Mouse (Mus musculus) hindbrain, embryonic 11.5 days (tissue): ENCODE results near the gene Recql. TPM values are rescaled to one million over a fixed set of nuclear protein-coding genes. Genes with fewer than 3 reads are reported as not detected.

Experiments
- ATAC-seq: fragments of 200-750 bp; cut with Nextera tagmentation; 2 replicates; pipeline ENCODE4 v1.8.0; 2017; ENCODE audit warnings: mild to moderate bottlenecking, moderate TSS enrichment, moderate library complexity; ENCODE audit not compliant: low FRiP score
- DNase-seq: peaks from one replicate; pipeline ENCODE4 v3.0.0-alpha.2; 2015; ENCODE audit warnings: low spot score
- H3K27ac ChIP-seq: fragments of 300-500 bp; sonication (generic); 2 replicates; pipeline ENCODE4 v1.5.1; 2014; ENCODE audit warnings: mild to moderate bottlenecking, low read depth, low read length
- H3K27me3 ChIP-seq: fragments of 300-500 bp; sonication (generic); 2 replicates; pipeline ENCODE4 v1.6.1; 2014; ENCODE audit warnings: mild to moderate bottlenecking, low read length, moderate library complexity, mixed read lengths; ENCODE audit not compliant: control insufficient read depth, insufficient read depth
- H3K36me3 ChIP-seq: fragments of 300-500 bp; sonication (generic); 2 replicates; pipeline ENCODE4 v1.6.1; 2014; ENCODE audit warnings: mild to moderate bottlenecking, low read length, moderate library complexity, mixed read lengths; ENCODE audit not compliant: control insufficient read depth, insufficient read depth
- H3K4me1 ChIP-seq: fragments of 300-500 bp; sonication (generic); replicated peaks from 2 replicates; pipeline ENCODE4 v1.6.1; 2014; ENCODE audit warnings: low read length, mixed read lengths; ENCODE audit not compliant: control insufficient read depth, insufficient read depth
- H3K4me2 ChIP-seq: fragments of 300-500 bp; sonication (generic); replicated peaks from 2 replicates; pipeline ENCODE4 v1.6.1; 2014; ENCODE audit warnings: mild to moderate bottlenecking, low read depth, low read length
- H3K4me3 ChIP-seq: fragments of 300-500 bp; sonication (generic); 2 replicates; pipeline ENCODE4 v1.5.1; 2014; ENCODE audit warnings: low read depth, low read length
- H3K9ac ChIP-seq: fragments of 300-500 bp; sonication (generic); 2 replicates; pipeline ENCODE4 v1.6.1; 2014; ENCODE audit warnings: low read depth, low read length
- H3K9me3 ChIP-seq: fragments of 300-500 bp; sonication (generic); 2 replicates; pipeline ENCODE4 v1.6.1; 2016; ENCODE audit warnings: low read length; ENCODE audit not compliant: control insufficient read depth
- WGBS: fragments of 180-500 bp; shearing (Covaris S2); extraction: QIAGEN DNeasy Blood & Tissue Kit; methylation state at CpG from one replicate; pipeline ENCODE4 v1.1.7; 2014; 5-methylcytosine and 5-hydroxymethylcytosine counted together
- polyA plus RNA-seq: library from polyadenylated mRNA; unstranded; fragments of >200 nt; fragmentation: Nextera tagmentation; extraction: Ambion mirVana; gene quantifications from 2 replicates; pipeline ENCODE4 v1.2.1, GENCODE M21; 2014

The Recql gene
- 34.9 and 41.3 TPM in 2 replicates for polyA plus RNA-seq

GRCm38 (mm10) chr6:142387011-142387754, at the start of gene Recql, which contains the start of gene Golt1b:
TSS of gene Recql (minus strand) at chr6:142387087.
TSS of gene Golt1b (plus strand) at chr6:142387221.
- Histone ChIP-seq H3K4me2 (peak within 1 kb of the TSS; percentile 76), H3K9me3 (no peaks in the 10 kb centered on the region), H3K27me3 (no peaks in the 10 kb centered on the region), H3K4me1 (no peaks in the 10 kb centered on the region), H3K27ac (no peak within 1 kb of the TSS), H3K4me3 (peak within 1 kb of the TSS; percentile 98), H3K9ac (peak within 1 kb of the TSS; percentile 88), H3K36me3 (no peaks in the 10 kb centered on the region)
- under 1% methylated on average over 81 of the region's 87 CpGs for WGBS
- peak; percentile 100 for ATAC-seq
- DNase-seq = peak; percentile 99

GRCm38 (mm10) chr6:142429072-142429471, 42.2 kb upstream of the Recql start:
- H3K27me3 ChIP-seq = no peaks in the 10 kb centered on the region
- DNase-seq (no peak), ATAC-seq (no peak)
- no peaks in the 10 kb centered on the region for H3K36me3 ChIP-seq
- H3K4me3 ChIP-seq = no peak overlapping the region
- no peak overlapping the region for H3K27ac ChIP-seq
- H3K9ac ChIP-seq = no peak overlapping the region
- H3K4me2 ChIP-seq = no peak overlapping the region
- H3K9me3 ChIP-seq = no peaks in the 10 kb centered on the region
- H3K4me1 ChIP-seq = no peaks in the 10 kb centered on the region

- H3K4me1 ChIP-seq = no peaks in the 10 kb centered on the region
- H3K27me3 ChIP-seq = no peaks in the 10 kb centered on the region
- no peak for ATAC-seq
- DNase-seq = no peak
- no peaks in the 10 kb centered on the region for H3K36me3 ChIP-seq
- no peaks in the 10 kb centered on the region for H3K9me3 ChIP-seq
- WGBS = 73% methylated on average over 7 of the region's 7 CpGs
- no peak overlapping the region for H3K4me2 ChIP-seq
- no peak overlapping the region for H3K4me3 ChIP-seq
- no peak overlapping the region for H3K27ac ChIP-seq
- H3K9ac ChIP-seq = no peak overlapping the region
Observed at GRCm38 (mm10) chr6:142424976-142425375, 38.1 kb upstream of the Recql start.

- ATAC-seq (peak; percentile 52), DNase-seq (peak; percentile 39)
- H3K9me3 ChIP-seq = no peaks in the 10 kb centered on the region
- H3K27ac ChIP-seq = no peak overlapping the region
- under 1% methylated on average over 23 of the region's 24 CpGs for WGBS
- H3K9ac ChIP-seq = 0 out of 2 replicates have a peak overlapping the region, but pooled peaks have one; percentile 12
- H3K4me3 ChIP-seq = peak overlapping the region; percentile 19; the same call in 1 of the 2 replicates
- H3K4me2 ChIP-seq = peak overlapping the region; percentile 36
- H3K27me3 ChIP-seq = peaks cover 16% of the 10 kb centered on the region
- H3K4me1 ChIP-seq = no peaks in the 10 kb centered on the region
- no peaks in the 10 kb centered on the region for H3K36me3 ChIP-seq
Observed at GRCm38 (mm10) chr6:142414597-142414996, 27.7 kb upstream of the Recql start.

- DNase-seq (peak; percentile 12), ATAC-seq (peak; percentile 25; the same call in 1 of the 2 replicates)
- WGBS = 9% methylated on average over 12 of the region's 12 CpGs
- no peak overlapping the region for H3K4me3 ChIP-seq
- H3K4me1 ChIP-seq = no peaks in the 10 kb centered on the region
- H3K9ac ChIP-seq = no peak overlapping the region
- no peaks in the 10 kb centered on the region for H3K36me3 ChIP-seq
- H3K27me3 ChIP-seq = peaks cover 16% of the 10 kb centered on the region
- no peak overlapping the region for H3K27ac ChIP-seq
- no peaks in the 10 kb centered on the region for H3K9me3 ChIP-seq
- H3K4me2 ChIP-seq = 0 out of 2 replicates have a peak overlapping the region, but pooled peaks have one; percentile 7
Observed at GRCm38 (mm10) chr6:142413845-142414244, 27.0 kb upstream of the Recql start.

- 0 out of 2 replicates have a peak within 1 kb of the TSS, but pooled peaks have one; percentile 7 for H3K4me2 ChIP-seq
- ATAC-seq (no peak), DNase-seq (peak; percentile 11)
- H3K4me1 ChIP-seq = no peaks in the 10 kb centered on the region
- no peak within 1 kb of the TSS for H3K9ac ChIP-seq
- no peaks in the 10 kb centered on the region for H3K36me3 ChIP-seq
- H3K9me3 ChIP-seq = no peaks in the 10 kb centered on the region
- H3K27ac ChIP-seq = no peak within 1 kb of the TSS
- H3K27me3 ChIP-seq = peaks cover 16% of the 10 kb centered on the region
- H3K4me3 ChIP-seq = no peak within 1 kb of the TSS
- WGBS = 54% methylated on average over 11 of the region's 11 CpGs
Observed at GRCm38 (mm10) chr6:142412906-142413491, 26.1 kb upstream of the Recql start, which contains the start of gene Spx. TSS of gene Spx (plus strand) at chr6:142413441.

GRCm38 (mm10) chr6:142411140-142411539, 24.3 kb upstream of the Recql start:
- 14% methylated on average over 1 of the region's 1 CpGs for WGBS
- Histone ChIP-seq H3K4me1 (no peaks in the 10 kb centered on the region), H3K36me3 (no peaks in the 10 kb centered on the region), H3K4me3 (no peak overlapping the region), H3K27me3 (peaks cover 16% of the 10 kb centered on the region), H3K4me2 (no peak overlapping the region), H3K9ac (no peak overlapping the region), H3K27ac (no peak overlapping the region), H3K9me3 (no peaks in the 10 kb centered on the region)
- ATAC-seq (no peak), DNase-seq (no peak)

- Histone ChIP-seq H3K9ac (no peak overlapping the region), H3K4me1 (no peaks in the 10 kb centered on the region), H3K4me3 (no peak overlapping the region), H3K36me3 (0 out of 2 replicates have a peak, but pooled peaks cover 2% of the 10 kb centered on the region), H3K9me3 (no peaks in the 10 kb centered on the region), H3K27ac (no peak overlapping the region), H3K4me2 (no peak overlapping the region), H3K27me3 (no peaks in the 10 kb centered on the region)
- ATAC-seq (no peak), DNase-seq (no peak)
- WGBS = 90% methylated on average over 6 of the region's 6 CpGs
Observed at GRCm38 (mm10) chr6:142395756-142396155, 8.9 kb upstream of the Recql start.
